Mouse (Mus musculus) forebrain, embryonic 16.5 days (tissue): ENCODE measurements around the gene Ltbp1. TPM values are rescaled to one million over a fixed set of nuclear protein-coding genes. Genes with fewer than 3 reads are reported as not detected.

Source experiments
- ATAC-seq: fragments of 200-750 bp; cut with Nextera tagmentation; 2 replicates; pipeline ENCODE4 v1.8.0; 2017; ENCODE audit warnings: mild to moderate bottlenecking, moderate library complexity
- H3K27ac ChIP-seq: fragments of 300-500 bp; sonication (generic); 2 replicates; pipeline ENCODE4 v1.5.1; 2014; ENCODE audit warnings: low read length, control low read depth
- H3K27me3 ChIP-seq: fragments of 300-500 bp; sonication (generic); replicated peaks from 2 replicates; pipeline ENCODE4 v1.6.1; 2014; ENCODE audit warnings: low read length; ENCODE audit not compliant: control insufficient read depth, insufficient read depth
- H3K36me3 ChIP-seq: fragments of 300-500 bp; sonication (generic); 2 replicates; pipeline ENCODE4 v1.6.1; 2014; ENCODE audit not compliant: control insufficient read depth, insufficient read depth
- H3K4me1 ChIP-seq: fragments of 300-500 bp; sonication (generic); replicated peaks from 2 replicates; pipeline ENCODE4 v1.6.1; 2014; ENCODE audit warnings: low read length; ENCODE audit not compliant: control insufficient read depth, insufficient read depth
- H3K4me2 ChIP-seq: fragments of 300-500 bp; sonication (generic); 2 replicates; pipeline ENCODE4 v1.6.1; 2014; ENCODE audit warnings: mild to moderate bottlenecking, low read length, control low read depth
- H3K4me3 ChIP-seq: fragments of 300-500 bp; sonication (generic); replicated peaks from 2 replicates; pipeline ENCODE4 v1.5.1; 2014; ENCODE audit warnings: mild to moderate bottlenecking, low read length, control low read depth
- H3K9ac ChIP-seq: fragments of 300-500 bp; sonication (generic); replicated peaks from 2 replicates; pipeline ENCODE4 v1.6.1; 2014; ENCODE audit warnings: low read depth, low read length, control low read depth
- H3K9me3 ChIP-seq: fragments of 300-500 bp; sonication (generic); 2 replicates; pipeline ENCODE4 v1.6.1; 2016; ENCODE audit warnings: low read length; ENCODE audit not compliant: control insufficient read depth
- WGBS: fragments of 180-500 bp; shearing (Covaris S2); extraction: QIAGEN DNeasy Blood & Tissue Kit; methylation state at CpG from one replicate; pipeline ENCODE4 v1.1.7; 2014; 5-methylcytosine and 5-hydroxymethylcytosine counted together
- polyA plus RNA-seq: library from polyadenylated mRNA; unstranded; fragments of >200 nt; fragmentation: Nextera tagmentation; extraction: Ambion mirVana; gene quantifications from 2 replicates; pipeline ENCODE4 v1.2.1, GENCODE M21; 2015

Ltbp1 gene
- polyA plus RNA-seq, 1 experiment from 2014 or later = 2.3 TPM

DNA sequence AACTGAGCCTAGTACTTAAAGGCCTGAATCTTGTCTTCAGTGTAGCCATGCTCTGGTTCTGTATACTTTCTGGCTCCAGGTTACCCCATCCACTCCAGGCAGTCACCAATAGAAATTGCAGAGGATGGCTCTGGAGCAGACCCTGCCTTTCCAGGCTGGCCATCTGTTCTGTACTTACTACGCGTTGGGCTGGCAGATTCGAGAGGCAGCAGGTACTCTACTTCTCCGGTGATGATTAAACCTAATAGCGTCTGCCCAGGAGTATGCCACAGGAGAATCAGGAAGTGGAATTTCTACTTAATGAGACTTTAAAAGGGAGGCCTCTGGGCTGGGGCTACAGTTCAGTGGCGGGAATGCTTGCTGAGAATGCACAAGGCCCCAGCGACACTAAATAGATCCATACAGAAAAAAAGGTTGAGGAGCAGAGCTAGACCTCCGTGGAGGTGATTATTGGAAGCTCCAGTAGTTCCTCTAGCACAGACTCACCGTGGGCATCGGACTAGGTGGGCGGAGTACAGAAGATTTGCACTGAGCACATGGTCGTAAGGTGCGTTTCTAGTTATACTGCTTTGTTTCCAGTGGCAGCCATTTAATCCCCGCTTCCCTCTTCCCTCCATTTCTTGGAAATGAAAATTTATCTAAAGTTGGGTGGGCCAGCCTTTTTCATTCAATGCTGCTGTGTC is 177.1 kb downstream of the Ltbp1 start:
- WGBS = 79% methylated on average over 14 of the region's 14 CpGs
- no peak overlapping the region for H3K27ac ChIP-seq
- H3K9me3 ChIP-seq = no peaks in the 10 kb centered on the region
- ATAC-seq = no peak
- H3K27me3 ChIP-seq = no peaks in the 10 kb centered on the region
- no peak overlapping the region for H3K4me2 ChIP-seq
- no peak overlapping the region for H3K9ac ChIP-seq
- no peaks in the 10 kb centered on the region for H3K36me3 ChIP-seq
- H3K4me1 ChIP-seq = peaks cover 5% of the 10 kb centered on the region
- H3K4me3 ChIP-seq = no peak overlapping the region

- Histone ChIP-seq H3K4me2 (no peak overlapping the region), H3K4me1 (no peaks in the 10 kb centered on the region), H3K4me3 (no peak overlapping the region), H3K36me3 (no peaks in the 10 kb centered on the region), H3K9me3 (no peaks in the 10 kb centered on the region), H3K9ac (no peak overlapping the region), H3K27ac (no peak overlapping the region), H3K27me3 (no peaks in the 10 kb centered on the region)
- no peak for ATAC-seq
- 86% methylated on average over 8 of the region's 8 CpGs for WGBS
These were observed 181.6 kb downstream of the Ltbp1 start for GRCm38 (mm10) chr17:75186732-75187509.

DNA sequence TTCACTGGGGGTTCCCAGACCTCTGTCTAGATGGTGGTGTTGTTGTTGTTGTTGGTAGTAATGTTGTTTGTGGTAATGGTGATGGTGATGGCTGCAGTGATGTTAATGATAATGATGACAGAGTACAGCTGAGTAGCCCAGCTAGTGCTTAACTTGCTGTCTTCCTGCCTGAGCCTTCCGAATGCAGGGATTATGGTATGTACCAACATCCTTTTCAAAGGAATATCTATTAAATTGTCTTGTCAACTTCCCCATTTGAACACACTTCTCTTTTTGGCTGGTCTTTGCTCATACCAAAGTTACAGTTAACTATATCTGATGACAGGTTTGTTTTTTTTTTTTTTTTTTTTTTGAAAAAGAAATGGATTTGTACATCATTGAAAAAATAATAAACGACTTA is 191.6 kb downstream of the Ltbp1 start:
- Histone ChIP-seq H3K36me3 (no peaks in the 10 kb centered on the region), H3K9ac (no peak overlapping the region), H3K9me3 (no peaks in the 10 kb centered on the region), H3K27ac (no peak overlapping the region), H3K4me3 (no peak overlapping the region), H3K4me2 (no peak overlapping the region), H3K27me3 (no peaks in the 10 kb centered on the region), H3K4me1 (no peaks in the 10 kb centered on the region)
- 96% methylated on average over 2 of the region's 2 CpGs for whole genome bisulfite sequencing
- ATAC-seq = no peak

- Histone ChIP-seq H3K9me3 (no peaks in the 10 kb centered on the region), H3K27ac (no peak overlapping the region), H3K9ac (no peak overlapping the region), H3K4me2 (no peak overlapping the region), H3K4me3 (no peak overlapping the region), H3K36me3 (no peaks in the 10 kb centered on the region), H3K27me3 (no peaks in the 10 kb centered on the region), H3K4me1 (no peaks in the 10 kb centered on the region)
- ATAC-seq = no peak
- WGBS = 95% methylated on average over 2 of the region's 2 CpGs
These were observed 193.4 kb downstream of the Ltbp1 start for GRCm38 (mm10) chr17:75198767-75199166.

GRCm38 (mm10) chr17:75199694-75200093 is 194.3 kb downstream of the Ltbp1 start:
- H3K4me2 ChIP-seq = no peak overlapping the region
- 76% methylated on average over 9 of the region's 9 CpGs for WGBS

GRCm38 (mm10) chr17:75202314-75202713 is 196.9 kb downstream of the Ltbp1 start:
- Histone ChIP-seq H3K4me3 (no peak overlapping the region), H3K9ac (no peak overlapping the region), H3K27me3 (no peaks in the 10 kb centered on the region), H3K9me3 (no peaks in the 10 kb centered on the region), H3K36me3 (no peaks in the 10 kb centered on the region), H3K27ac (no peak overlapping the region), H3K4me1 (no peaks in the 10 kb centered on the region), H3K4me2 (no peak overlapping the region)
- ATAC-seq = no peak
- 67% methylated on average over 3 of the region's 3 CpGs for WGBS

More at GRCm38 (mm10) chr17:75199694-75200093, 194.3 kb downstream of the Ltbp1 start:
- H3K9ac ChIP-seq = no peak overlapping the region
- no peaks in the 10 kb centered on the region for H3K27me3 ChIP-seq
- H3K36me3 ChIP-seq = no peaks in the 10 kb centered on the region
- no peak overlapping the region for H3K4me3 ChIP-seq
- H3K9me3 ChIP-seq = no peaks in the 10 kb centered on the region
- H3K27ac ChIP-seq = no peak overlapping the region
- no peaks in the 10 kb centered on the region for H3K4me1 ChIP-seq
- no peak for ATAC-seq

DNA sequence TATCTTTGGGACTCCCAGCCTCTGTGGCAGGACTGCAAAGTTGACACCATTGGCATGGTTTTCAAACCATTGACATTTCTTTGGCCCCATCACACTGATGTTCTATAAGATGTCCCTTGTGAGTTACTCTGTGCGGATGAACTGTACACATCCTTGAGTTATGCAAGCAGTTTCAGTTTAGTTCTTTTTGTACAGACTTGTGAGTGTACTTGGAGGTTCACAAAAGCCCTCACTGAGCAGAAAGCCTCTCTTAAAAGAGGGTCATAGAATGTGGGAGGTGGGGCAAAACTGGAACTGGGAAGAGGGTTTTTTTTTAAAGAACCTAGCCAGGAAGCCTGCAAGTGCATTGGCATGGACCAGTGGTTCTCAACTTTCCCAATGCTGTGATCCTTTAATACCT is 198.7 kb downstream of the Ltbp1 start:
- no peaks in the 10 kb centered on the region for H3K36me3 ChIP-seq
- H3K9ac ChIP-seq = no peak overlapping the region
- H3K27me3 ChIP-seq = no peaks in the 10 kb centered on the region
- H3K4me1 ChIP-seq = no peaks in the 10 kb centered on the region
- WGBS = 84% methylated on average over 1 of the region's 1 CpGs
- no peaks in the 10 kb centered on the region for H3K9me3 ChIP-seq
- no peak overlapping the region for H3K27ac ChIP-seq
- no peak overlapping the region for H3K4me2 ChIP-seq
- no peak for ATAC-seq
- no peak overlapping the region for H3K4me3 ChIP-seq

GRCm38 (mm10) chr17:75206281-75206680 is 200.9 kb downstream of the Ltbp1 start:
- 37% methylated on average over 3 of the region's 3 CpGs for WGBS
- no peak overlapping the region for H3K4me3 ChIP-seq
- no peaks in the 10 kb centered on the region for H3K36me3 ChIP-seq
- no peak overlapping the region for H3K27ac ChIP-seq
- H3K4me1 ChIP-seq = no peaks in the 10 kb centered on the region
- H3K4me2 ChIP-seq = no peak overlapping the region
- H3K27me3 ChIP-seq = no peaks in the 10 kb centered on the region
- H3K9ac ChIP-seq = no peak overlapping the region
- H3K9me3 ChIP-seq = no peaks in the 10 kb centered on the region
- no peak for ATAC-seq

DNA sequence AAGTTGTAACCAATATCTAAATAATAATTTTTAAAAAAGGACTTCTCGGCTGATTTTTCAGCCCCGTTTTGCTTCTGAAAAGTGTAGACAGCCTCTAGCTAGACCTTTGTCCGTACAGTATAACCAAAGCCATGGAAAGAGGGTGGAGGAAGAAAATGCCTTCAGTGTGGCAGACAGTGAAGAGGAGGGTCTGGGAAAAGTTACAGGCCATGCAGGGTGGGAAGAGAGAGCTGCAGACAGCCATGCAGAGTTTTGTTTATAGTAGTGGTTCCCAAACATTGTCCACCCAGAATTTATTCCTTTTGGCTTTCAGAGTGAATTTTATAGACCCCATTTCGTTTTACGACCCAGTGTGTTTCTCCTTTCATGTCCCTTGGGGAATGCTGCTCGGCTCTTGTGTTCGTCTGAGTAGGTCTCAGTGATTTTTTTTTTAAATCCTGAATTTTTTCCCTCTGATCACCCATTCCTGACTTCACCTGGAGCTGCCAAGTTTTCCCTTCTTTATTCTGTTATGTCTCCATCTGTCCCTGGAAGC is 202.9 kb downstream of the Ltbp1 start:
- no peaks in the 10 kb centered on the region for H3K36me3 ChIP-seq
- no peak for ATAC-seq
- H3K9ac ChIP-seq = no peak overlapping the region
- no peaks in the 10 kb centered on the region for H3K27me3 ChIP-seq
- H3K4me1 ChIP-seq = no peaks in the 10 kb centered on the region
- H3K9me3 ChIP-seq = no peaks in the 10 kb centered on the region
- H3K4me2 ChIP-seq = no peak overlapping the region
- 87% methylated on average over 7 of the region's 7 CpGs for WGBS
- no peak overlapping the region for H3K4me3 ChIP-seq
- H3K27ac ChIP-seq = no peak overlapping the region
